Mouse (Mus musculus): ENCODE data around the gene Phf24. TPM values are rescaled to one million over a fixed set of nuclear protein-coding genes. Genes with fewer than 3 reads are reported as not detected.

Gene Phf24
- polyA plus RNA-seq, 1 experiment from 2014 or later: 0.62 TPM

DNA sequence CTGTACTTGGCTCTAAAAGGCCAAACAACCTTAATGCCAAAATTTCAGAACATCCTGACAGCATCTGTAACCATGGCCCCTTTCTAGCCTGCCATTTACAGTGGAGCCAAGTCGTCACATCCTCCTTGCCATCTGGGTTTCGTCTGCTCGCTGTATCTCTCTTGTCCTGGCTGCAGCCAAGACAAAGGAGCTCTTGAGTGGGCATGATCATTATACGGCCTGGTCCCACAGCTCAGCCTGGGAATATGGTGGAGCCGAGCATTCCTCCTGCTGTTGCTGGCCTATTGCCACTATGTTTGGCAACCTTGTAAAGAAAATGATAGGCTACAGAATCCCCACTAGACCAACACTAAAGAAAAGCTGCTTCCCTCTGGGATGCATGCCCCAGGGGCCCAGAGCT, 26.9 kb downstream of the Phf24 start:
- no peak overlapping the region for H3K4me3 ChIP-seq

DNA sequence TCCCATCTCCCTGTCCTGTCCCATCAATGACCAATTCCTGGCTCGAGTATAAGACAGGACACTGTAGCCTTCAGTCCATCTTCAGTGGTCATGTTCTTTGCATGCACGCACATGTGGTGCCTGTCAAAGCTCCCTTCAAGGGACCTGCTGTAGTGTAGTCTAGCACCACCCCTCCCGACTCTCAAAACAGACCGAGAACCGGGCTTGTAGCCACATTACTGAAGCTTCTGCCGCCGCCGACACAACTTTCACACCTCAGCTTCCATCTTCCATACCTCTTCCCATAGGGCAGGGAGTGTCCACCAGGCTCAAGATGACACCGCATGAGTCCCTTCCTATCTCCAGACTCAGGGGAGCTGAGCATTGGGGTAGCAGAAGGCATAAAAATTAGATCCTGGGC, 27.7 kb downstream of the Phf24 start:
- 77% methylated on average over 9 of the region's 9 CpGs for WGBS
- no peak for ATAC-seq (ENCODE audit: borderline replicate concordance, extremely low read depth, low FRiP score, low TSS enrichment)
- H3K9me3 ChIP-seq: no peaks in the 10 kb centered on the region
- H3K27ac ChIP-seq: no peak overlapping the region
- peaks cover 3% of the 10 kb centered on the region; the same call in 1 of the 2 replicates for H3K4me1 ChIP-seq
- H3K27me3 ChIP-seq: peaks cover 25% of the 10 kb centered on the region
- no peak overlapping the region for H3K4me3 ChIP-seq
- H3K9ac ChIP-seq: no peak overlapping the region
- no peaks in the 10 kb centered on the region for H3K36me3 ChIP-seq
- no peak overlapping the region for H3K4me2 ChIP-seq

More for the DNA sequence above, 26.9 kb downstream of the Phf24 start:
- Histone ChIP-seq H3K27ac (no peak overlapping the region), H3K4me2 (no peak overlapping the region), H3K9me3 (no peaks in the 10 kb centered on the region), H3K9ac (no peak overlapping the region), H3K27me3 (peaks cover 30% of the 10 kb centered on the region), H3K4me1 (no peaks in the 10 kb centered on the region), H3K36me3 (no peaks in the 10 kb centered on the region)
- no peak for ATAC-seq (ENCODE audit: borderline replicate concordance, extremely low read depth, low FRiP score, low TSS enrichment)
- 55% methylated on average over 5 of the region's 5 CpGs for WGBS

DNA sequence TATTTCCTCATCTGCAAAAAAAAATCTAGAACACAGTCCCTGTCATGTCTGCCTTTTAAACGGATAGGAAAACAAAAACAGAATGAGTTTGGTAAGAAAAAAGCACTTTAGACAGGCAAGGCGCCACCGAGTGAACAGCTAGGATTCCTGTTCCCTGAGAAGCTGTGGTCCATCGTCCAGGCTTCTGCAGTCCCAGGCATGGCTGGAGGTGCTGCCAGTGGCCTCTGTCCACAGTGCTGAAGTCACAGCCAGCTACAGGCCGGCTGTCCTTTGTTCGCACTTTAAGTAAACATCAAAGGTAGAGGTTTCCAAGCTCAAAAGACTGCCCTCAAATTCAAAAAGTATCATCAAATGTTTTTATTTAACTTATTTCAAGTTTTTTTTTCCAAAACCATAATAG, 28.6 kb downstream of the Phf24 start:
- Histone ChIP-seq H3K4me2 (no peak overlapping the region), H3K27ac (no peak overlapping the region), H3K4me1 (peaks cover 5% of the 10 kb centered on the region; the same call in 1 of the 2 replicates), H3K9ac (no peak overlapping the region), H3K36me3 (no peaks in the 10 kb centered on the region), H3K4me3 (no peak overlapping the region), H3K9me3 (no peaks in the 10 kb centered on the region), H3K27me3 (peaks cover 23% of the 10 kb centered on the region)
- no peak for ATAC-seq (ENCODE audit: borderline replicate concordance, extremely low read depth, low FRiP score, low TSS enrichment)
- 0% methylated on average over 6 of the region's 6 CpGs for WGBS

DNA sequence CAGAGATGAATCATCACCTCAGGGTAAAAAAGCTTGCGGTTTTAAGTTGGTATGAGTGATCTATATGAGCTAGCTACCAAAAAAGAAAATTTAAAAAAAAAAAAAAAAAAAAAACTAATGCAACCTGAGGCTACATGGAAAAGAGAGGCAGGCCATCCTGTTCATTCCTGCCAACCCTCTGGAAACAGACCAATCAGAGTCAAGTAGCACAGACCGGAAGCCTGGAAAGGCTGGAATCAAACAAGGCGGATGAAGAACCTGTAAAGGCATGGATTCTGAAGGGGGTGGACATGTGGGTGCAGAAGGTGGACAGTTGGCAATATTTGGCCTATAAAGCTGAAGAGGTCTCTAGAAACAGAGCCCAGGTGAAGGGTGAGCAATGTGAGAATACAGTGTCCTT, 29.0 kb downstream of the Phf24 start:
- Histone ChIP-seq H3K4me1 (peaks cover 8% of the 10 kb centered on the region), H3K4me3 (no peak overlapping the region), H3K36me3 (no peaks in the 10 kb centered on the region), H3K9ac (no peak overlapping the region), H3K9me3 (no peaks in the 10 kb centered on the region), H3K4me2 (no peak overlapping the region), H3K27ac (no peak overlapping the region), H3K27me3 (peaks cover 23% of the 10 kb centered on the region)
- no peak for ATAC-seq (ENCODE audit: borderline replicate concordance, extremely low read depth, low FRiP score, low TSS enrichment)
- 86% methylated on average over 3 of the region's 3 CpGs for WGBS

DNA sequence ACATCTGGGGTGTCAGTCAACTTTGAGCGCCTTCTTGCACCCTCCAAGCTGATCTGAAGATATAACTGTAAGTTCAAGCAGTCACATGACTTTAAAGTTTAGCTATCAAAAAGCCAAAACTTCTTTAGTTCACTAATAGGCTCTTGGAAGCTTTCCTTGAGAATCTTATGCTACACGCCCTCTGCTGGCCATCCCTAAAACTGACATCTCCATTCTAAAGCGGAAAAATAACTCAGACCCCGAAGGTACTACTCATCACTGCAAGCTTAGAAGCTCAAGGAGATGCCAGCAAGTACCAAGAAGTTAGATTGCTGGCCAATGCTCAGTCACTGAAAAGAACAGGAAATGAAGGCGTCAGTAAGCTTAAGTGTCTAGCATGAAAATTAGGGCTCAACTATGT, 29.5 kb downstream of the Phf24 start:
- Histone ChIP-seq H3K4me3 (no peak overlapping the region), H3K27me3 (peaks cover 23% of the 10 kb centered on the region)

DNA sequence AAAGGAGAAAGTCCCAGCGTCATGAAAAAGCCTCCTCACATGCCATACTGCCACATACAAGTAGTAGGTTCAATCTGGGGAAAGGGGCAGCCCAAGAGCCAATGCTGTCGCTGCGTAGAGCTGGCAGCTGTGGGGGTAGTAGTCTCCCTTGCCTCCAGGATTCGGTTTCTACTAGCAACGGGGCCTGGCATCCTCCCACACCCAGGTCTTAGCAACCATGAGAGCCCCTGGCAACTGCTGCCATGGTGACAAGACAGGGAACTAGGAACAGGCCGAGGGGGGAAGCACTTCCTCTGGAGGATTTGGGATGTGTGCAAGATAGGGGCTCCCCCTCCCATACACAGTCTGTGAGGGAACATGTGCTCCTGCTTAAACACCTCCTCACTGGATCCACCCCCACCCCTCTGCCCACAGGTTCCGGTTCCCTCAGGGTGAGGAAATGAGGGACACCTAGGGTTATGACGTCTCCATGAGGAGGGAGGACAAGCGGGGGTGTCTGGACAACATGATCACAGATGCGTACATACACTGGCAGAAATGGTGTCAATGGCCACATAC, 30.4 kb downstream of the Phf24 start:
- ATAC-seq (ENCODE audit: borderline replicate concordance, extremely low read depth, low FRiP score, low TSS enrichment): no peak
- Histone ChIP-seq H3K27ac (no peak overlapping the region), H3K4me3 (no peak overlapping the region), H3K4me2 (no peak overlapping the region), H3K27me3 (peaks cover 23% of the 10 kb centered on the region), H3K9ac (no peak overlapping the region), H3K9me3 (no peaks in the 10 kb centered on the region), H3K36me3 (no peaks in the 10 kb centered on the region), H3K4me1 (peaks cover 21% of the 10 kb centered on the region)
- 57% methylated on average over 10 of the region's 10 CpGs for WGBS

More for the DNA sequence above, 29.5 kb downstream of the Phf24 start:
- Histone ChIP-seq H3K36me3 (no peaks in the 10 kb centered on the region), H3K9me3 (no peaks in the 10 kb centered on the region), H3K4me2 (no peak overlapping the region), H3K27ac (no peak overlapping the region), H3K9ac (no peak overlapping the region), H3K4me1 (peaks cover 13% of the 10 kb centered on the region)
- 6% methylated on average over 5 of the region's 5 CpGs for WGBS
- ATAC-seq (ENCODE audit: borderline replicate concordance, extremely low read depth, low FRiP score, low TSS enrichment): no peak

DNA sequence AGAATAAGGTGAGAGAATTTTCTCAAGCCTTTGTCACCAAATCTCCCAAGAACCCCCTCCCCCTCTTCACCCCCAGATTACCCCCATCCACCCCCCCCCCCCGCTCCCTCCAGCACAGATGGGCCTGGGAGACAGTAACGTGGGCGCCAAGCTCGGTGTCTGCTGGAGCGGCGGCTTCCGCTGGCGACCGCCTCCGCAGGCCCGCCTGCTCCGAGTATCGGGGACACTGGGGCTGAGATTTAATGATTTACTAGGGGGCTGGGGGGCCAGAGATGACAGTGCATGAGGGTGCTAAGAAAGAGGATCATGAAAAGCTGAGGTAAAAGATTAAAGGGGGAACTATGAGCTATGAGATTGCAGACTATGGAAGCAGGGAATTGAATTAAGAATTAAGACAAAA, 32.1 kb downstream of the Phf24 start:
- ATAC-seq (ENCODE audit: borderline replicate concordance, extremely low read depth, low FRiP score, low TSS enrichment): no peak
- Histone ChIP-seq H3K27me3 (peaks cover 23% of the 10 kb centered on the region), H3K9ac (no peak overlapping the region), H3K36me3 (no peaks in the 10 kb centered on the region), H3K4me3 (no peak overlapping the region), H3K9me3 (no peaks in the 10 kb centered on the region), H3K4me1 (peaks cover 23% of the 10 kb centered on the region), H3K27ac (no peak overlapping the region), H3K4me2 (no peak overlapping the region)
- WGBS: 26% methylated on average over 13 of the region's 13 CpGs

DNA sequence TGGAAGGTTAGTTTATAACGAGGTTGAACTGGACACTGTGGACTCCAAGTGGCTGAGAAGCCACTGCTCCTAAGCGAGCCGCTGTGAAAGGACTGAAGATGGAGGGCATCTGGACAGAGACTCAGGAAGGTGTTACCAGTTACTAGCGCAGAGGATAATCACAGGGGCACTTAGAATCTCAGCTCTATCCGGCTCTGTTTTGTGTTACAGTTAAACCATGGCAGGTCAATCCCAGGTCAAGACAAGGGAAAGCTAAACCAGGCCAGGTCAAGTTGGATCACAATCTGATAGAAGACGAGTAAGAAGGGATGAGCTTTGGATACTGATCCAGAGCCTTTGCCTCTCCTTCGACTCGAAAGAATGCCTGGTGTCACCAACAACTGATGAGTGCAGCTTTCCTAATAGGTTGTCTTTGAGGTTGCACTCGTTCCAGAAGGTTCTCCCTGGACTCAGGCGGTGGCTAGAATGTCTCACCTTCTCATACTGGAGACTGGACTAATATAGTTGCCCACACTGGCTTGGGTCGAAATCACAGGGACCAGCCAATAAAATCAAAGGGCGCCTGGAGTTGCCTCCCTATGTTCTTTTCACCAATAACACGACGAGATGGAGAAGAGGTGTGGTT, 32.7 kb downstream of the Phf24 start:
- peak overlapping the region; percentile 83 for H3K4me2 ChIP-seq
- no peak overlapping the region for H3K9ac ChIP-seq
- no peak for ATAC-seq (ENCODE audit: borderline replicate concordance, extremely low read depth, low FRiP score, low TSS enrichment)
- no peak overlapping the region for H3K27ac ChIP-seq
- H3K27me3 ChIP-seq: peaks cover 22% of the 10 kb centered on the region
- H3K36me3 ChIP-seq: no peaks in the 10 kb centered on the region
- peaks cover 23% of the 10 kb centered on the region for H3K4me1 ChIP-seq
- H3K9me3 ChIP-seq: no peaks in the 10 kb centered on the region
- H3K4me3 ChIP-seq: peak overlapping the region; percentile 85
- WGBS: 7% methylated on average over 14 of the region's 14 CpGs

DNA sequence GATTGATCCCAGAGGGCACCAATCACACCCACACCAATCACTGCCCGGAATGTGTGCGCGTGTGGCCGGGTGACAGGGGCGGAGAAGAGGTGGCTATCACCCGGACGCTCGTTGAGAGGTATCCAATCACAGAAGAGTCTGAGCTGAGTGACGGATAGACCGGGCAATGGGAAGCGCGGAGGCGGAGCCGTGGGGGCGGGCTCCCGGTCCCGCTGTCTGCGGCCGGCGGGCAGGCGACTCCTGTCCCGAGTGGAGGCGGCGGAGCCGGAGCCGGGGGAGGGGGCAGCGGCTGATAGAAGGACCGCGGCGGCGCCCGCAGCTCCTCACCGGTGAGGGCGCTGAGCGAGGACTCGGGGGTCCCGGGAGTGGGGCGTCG, 33.2 kb downstream of the Phf24 start, which contains the start of gene Dnajb5:
Gene Dnajb5 (plus strand): TSS at position 139 of the 376 bp plus-strand sequence.
- under 1% methylated on average over 37 of the region's 39 CpGs for WGBS
- peak within 1 kb of the TSS; percentile 85 for H3K4me3 ChIP-seq
- H3K9me3 ChIP-seq: no peaks in the 10 kb centered on the region
- ATAC-seq (ENCODE audit: borderline replicate concordance, extremely low read depth, low FRiP score, low TSS enrichment): peak; percentile 96
- H3K4me2 ChIP-seq: peak within 1 kb of the TSS; percentile 83
- H3K27me3 ChIP-seq: peaks cover 19% of the 10 kb centered on the region
- H3K4me1 ChIP-seq: peaks cover 23% of the 10 kb centered on the region
- peak within 1 kb of the TSS; percentile 91 for H3K27ac ChIP-seq
- no peaks in the 10 kb centered on the region for H3K36me3 ChIP-seq
- H3K9ac ChIP-seq: peak within 1 kb of the TSS; percentile 87

DNA sequence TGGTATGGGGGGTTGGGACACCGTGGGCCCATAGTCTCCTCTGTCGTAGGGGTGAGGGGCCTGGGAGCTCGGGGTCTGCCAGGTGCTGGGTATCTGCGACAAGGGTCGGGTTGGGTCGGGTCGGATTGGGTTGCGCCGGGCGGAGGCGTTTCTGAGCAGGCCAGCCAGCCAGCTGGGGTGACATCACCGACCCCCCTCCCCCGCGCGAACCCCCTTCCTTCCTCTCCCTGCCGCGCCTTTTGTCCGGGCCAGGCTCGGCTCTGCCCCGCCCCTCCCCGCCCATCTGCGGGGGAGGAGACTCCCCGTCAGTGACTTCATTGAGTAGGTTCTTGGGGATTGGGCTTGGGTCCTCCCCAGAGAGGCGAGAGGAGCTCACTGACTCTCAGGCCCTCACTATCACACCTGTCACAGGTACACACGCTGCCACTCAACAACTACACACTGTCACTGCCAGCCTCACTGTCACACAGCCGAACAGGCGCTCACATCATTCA, 33.7 kb downstream of the Phf24 start:
- WGBS: 1% methylated on average over 24 of the region's 27 CpGs
- no peaks in the 10 kb centered on the region for H3K9me3 ChIP-seq
- ATAC-seq (ENCODE audit: borderline replicate concordance, extremely low read depth, low FRiP score, low TSS enrichment): peak; percentile 83
- peak overlapping the region; percentile 87 for H3K9ac ChIP-seq
- peaks cover 19% of the 10 kb centered on the region for H3K27me3 ChIP-seq
- H3K4me1 ChIP-seq: peaks cover 23% of the 10 kb centered on the region
- peak overlapping the region; percentile 91 for H3K27ac ChIP-seq
- H3K4me3 ChIP-seq: peak overlapping the region; percentile 85
- H3K4me2 ChIP-seq: peak overlapping the region; percentile 83
- no peaks in the 10 kb centered on the region for H3K36me3 ChIP-seq

DNA sequence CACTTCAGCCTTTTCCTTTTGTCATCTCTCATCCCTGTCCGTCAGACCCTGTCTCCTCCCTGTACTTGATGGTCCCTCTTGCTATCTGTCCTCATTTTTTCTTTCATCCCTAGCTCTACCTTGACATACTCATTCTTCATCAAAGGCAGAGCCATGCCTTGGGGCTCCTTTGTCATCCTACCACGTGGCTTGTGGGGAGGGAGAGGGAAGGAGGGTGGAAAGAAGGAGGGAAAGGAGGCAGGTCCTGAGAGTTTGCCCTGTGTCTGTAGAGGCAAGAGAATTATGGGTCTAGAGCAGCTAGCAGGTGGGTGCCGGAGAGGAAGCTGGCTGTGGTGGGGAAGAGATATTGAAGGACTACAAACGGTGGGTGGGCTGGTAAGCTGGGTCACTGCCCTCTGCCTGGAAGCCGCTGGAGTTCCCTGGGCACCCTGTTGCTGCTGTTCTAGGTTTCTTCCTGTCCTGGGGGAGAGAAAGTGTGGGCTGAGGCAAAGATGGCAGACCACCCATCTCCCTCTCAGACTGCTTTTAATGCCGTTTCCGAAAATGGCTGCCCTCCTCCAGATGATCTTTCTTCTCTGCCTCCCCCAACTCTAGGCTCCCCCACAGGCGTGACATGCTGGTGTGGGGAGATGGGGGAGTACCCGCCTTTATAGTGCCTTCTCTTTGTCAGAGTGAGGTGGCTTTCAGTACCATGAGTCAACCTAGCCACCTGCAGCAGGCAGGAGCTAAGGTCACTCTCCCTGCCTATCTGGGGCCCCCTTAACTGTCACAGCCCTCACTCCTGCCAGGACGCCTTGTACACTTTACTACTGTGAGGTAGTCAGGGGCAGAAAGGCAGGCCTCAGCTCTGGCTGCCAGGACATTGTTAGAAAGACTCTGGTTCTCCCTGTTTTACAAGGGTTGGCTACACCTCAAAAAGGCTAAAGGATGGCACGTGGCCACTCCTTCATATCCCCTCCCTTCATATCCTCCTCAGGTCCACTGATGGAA, 35.0 kb downstream of the Phf24 start:
- Histone ChIP-seq H3K4me3 (no peak overlapping the region), H3K4me2 (0 out of 2 replicates have a peak overlapping the region, but pooled peaks have one; percentile 5)
- 57% methylated on average over 11 of the region's 11 CpGs for WGBS

More for the DNA sequence above, 35.0 kb downstream of the Phf24 start:
- Histone ChIP-seq H3K27me3 (peaks cover 18% of the 10 kb centered on the region), H3K4me1 (peaks cover 23% of the 10 kb centered on the region), H3K9me3 (no peaks in the 10 kb centered on the region), H3K36me3 (peaks cover 2% of the 10 kb centered on the region; the same call in 1 of the 2 replicates), H3K27ac (no peak overlapping the region), H3K9ac (no peak overlapping the region)
- ATAC-seq (ENCODE audit: borderline replicate concordance, extremely low read depth, low FRiP score, low TSS enrichment): no peak
